Mouse (Mus musculus) neutrophil, adult 5-6 weeks (primary cell): ENCODE data around the gene Gpr155. TPM values are rescaled to one million over a fixed set of nuclear protein-coding genes. Genes with fewer than 3 reads are reported as not detected.

ENCODE experiments used
- total RNA-seq: library from RNA; stranded (forward); fragments of 200-1000 nt; gene quantifications from 2 replicates; pipeline ENCODE4 v1.2.3, GENCODE M21; 2017

The Gpr155 gene
- total RNA-seq, 1 experiment from 2014 or later = 24.3 TPM

Other genes starting within 250 kb of the Gpr155 start
- gene Ola1, start 167.6 kb downstream of the Gpr155 start, total RNA-seq = 25.4 and 29.8 TPM in 2 replicates
- gene Sp9, start 114.6 kb downstream of the Gpr155 start, total RNA-seq = not detected in 2 replicates
- 7.0 and 19.9 TPM in 2 replicates for gene Scrn3, start 74.0 kb downstream of the Gpr155 start, total RNA-seq
- 41.3 and 42.6 TPM in 2 replicates for gene Cir1, start 73.9 kb downstream of the Gpr155 start, total RNA-seq
- 104 and 109 TPM in 2 replicates for gene Wipf1, start 143.2 kb upstream of the Gpr155 start, total RNA-seq
- not detected in 2 replicates for gene Chrna1, start 193.8 kb upstream of the Gpr155 start, total RNA-seq